Mouse (Mus musculus) forebrain, embryonic 12.5 days (tissue): Measurements from ENCODE around the gene Sh2d6. TPM values are rescaled to one million over a fixed set of nuclear protein-coding genes. Genes with fewer than 3 reads are reported as not detected.
"Not testable (repeated sequence)": the region's sequence is repeated elsewhere in the genome, so short reads cannot be mapped to it uniquely, and the experiment has no call there.

Source experiments
- ATAC-seq: fragments of 200-750 bp; cut with Nextera tagmentation; 2 replicates; pipeline ENCODE4 v1.8.0; 2017; ENCODE audit warnings: moderate TSS enrichment; ENCODE audit not compliant: low FRiP score
- H3K27ac ChIP-seq: fragments of 300-500 bp; sonication (generic); 2 replicates; pipeline ENCODE4 v1.5.1; 2016; ENCODE audit warnings: mild to moderate bottlenecking
- H3K27me3 ChIP-seq: fragments of 300-500 bp; sonication (generic); 2 replicates; pipeline ENCODE4 v1.6.1; 2016; ENCODE audit warnings: mild to moderate bottlenecking
- H3K36me3 ChIP-seq: fragments of 300-500 bp; sonication (generic); replicated peaks from 2 replicates; pipeline ENCODE4 v1.6.1; 2016; ENCODE audit warnings: mild to moderate bottlenecking
- H3K4me1 ChIP-seq: fragments of 300-500 bp; sonication (generic); 2 replicates; pipeline ENCODE4 v1.6.1; 2016
- H3K4me2 ChIP-seq: fragments of 300-500 bp; sonication (generic); 2 replicates; pipeline ENCODE4 v1.6.1; 2016; ENCODE audit warnings: mild to moderate bottlenecking, moderate library complexity
- H3K4me3 ChIP-seq: fragments of 300-500 bp; sonication (generic); replicated peaks from 2 replicates; pipeline ENCODE4 v1.5.1; 2016; ENCODE audit warnings: mild to moderate bottlenecking
- H3K9ac ChIP-seq: fragments of 300-500 bp; sonication (generic); 2 replicates; pipeline ENCODE4 v1.6.1; 2016; ENCODE audit warnings: mild to moderate bottlenecking
- H3K9me3 ChIP-seq: fragments of 300-500 bp; sonication (generic); 2 replicates; pipeline ENCODE4 v1.6.1; 2016
- whole genome bisulfite sequencing: fragments of 180-500 bp; shearing (Covaris S2); methylation state at CpG from one replicate; pipeline ENCODE4 v1.1.7; 2016; 5-methylcytosine and 5-hydroxymethylcytosine counted together
- polyA plus RNA-seq: library from polyadenylated mRNA; unstranded; fragments of >200 nt; fragmentation: Nextera tagmentation; extraction: Ambion mirVana; gene quantifications from 2 replicates; pipeline ENCODE4 v1.2.1, GENCODE M21; 2016

The Sh2d6 gene
- polyA plus RNA-seq, 1 experiment from 2014 or later, result 0.40 TPM

DNA sequence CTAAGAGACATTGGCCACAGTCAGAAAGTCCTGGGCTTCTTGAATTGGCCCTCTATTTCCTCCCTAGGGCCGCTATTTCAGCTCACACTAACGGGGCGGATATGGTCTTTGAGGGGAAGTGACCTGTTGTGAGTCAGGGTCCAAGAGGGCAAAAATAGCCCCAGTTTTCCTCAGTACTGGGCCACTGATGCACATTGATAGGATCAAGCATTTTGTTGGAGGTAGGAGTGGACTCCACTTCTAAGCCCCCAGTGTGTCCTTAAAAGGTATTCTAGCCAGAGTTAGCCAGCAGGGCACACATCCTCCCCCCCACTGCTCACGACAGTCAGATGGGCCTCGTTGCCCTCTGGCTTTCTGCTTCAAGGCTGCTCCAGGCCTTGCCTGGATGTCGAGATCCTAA, 28.5 kb upstream of the Sh2d6 start:
- Histone ChIP-seq H3K27me3 (0 out of 2 replicates have a peak, but pooled peaks cover 3% of the 10 kb centered on the region), H3K27ac (no peak overlapping the region), H3K9ac (no peak overlapping the region), H3K4me1 (peaks cover 17% of the 10 kb centered on the region), H3K4me3 (no peak overlapping the region), H3K36me3 (no peaks in the 10 kb centered on the region), H3K4me2 (no peak overlapping the region), H3K9me3 (no peaks in the 10 kb centered on the region)
- ATAC-seq, result no peak
- WGBS, result 73% methylated on average over 6 of the region's 6 CpGs

- 70% methylated on average over 9 of the region's 9 CpGs for WGBS
- no peak for ATAC-seq
- no peak overlapping the region for H3K4me2 ChIP-seq
- H3K36me3 ChIP-seq, result no peaks in the 10 kb centered on the region
- no peak overlapping the region for H3K9ac ChIP-seq
- peaks cover 10% of the 10 kb centered on the region for H3K27me3 ChIP-seq
- H3K4me1 ChIP-seq, result peaks cover 24% of the 10 kb centered on the region
- no peak overlapping the region for H3K27ac ChIP-seq
- H3K9me3 ChIP-seq, result no peaks in the 10 kb centered on the region
- no peak overlapping the region for H3K4me3 ChIP-seq
Observed at GRCm38 (mm10) chr6:72549041-72549580, 27.6 kb upstream of the Sh2d6 start.

- H3K9me3 ChIP-seq, result no peaks in the 10 kb centered on the region
- peaks cover 22% of the 10 kb centered on the region for H3K4me1 ChIP-seq
- no peak overlapping the region for H3K4me3 ChIP-seq
- no peak for ATAC-seq
- WGBS, result 95% methylated on average over 3 of the region's 3 CpGs
- no peak overlapping the region for H3K4me2 ChIP-seq
- no peak overlapping the region for H3K27ac ChIP-seq
- H3K9ac ChIP-seq, result no peak overlapping the region
- no peaks in the 10 kb centered on the region for H3K36me3 ChIP-seq
- H3K27me3 ChIP-seq, result peaks cover 13% of the 10 kb centered on the region
Observed at GRCm38 (mm10) chr6:72547862-72548261, 26.4 kb upstream of the Sh2d6 start.

DNA sequence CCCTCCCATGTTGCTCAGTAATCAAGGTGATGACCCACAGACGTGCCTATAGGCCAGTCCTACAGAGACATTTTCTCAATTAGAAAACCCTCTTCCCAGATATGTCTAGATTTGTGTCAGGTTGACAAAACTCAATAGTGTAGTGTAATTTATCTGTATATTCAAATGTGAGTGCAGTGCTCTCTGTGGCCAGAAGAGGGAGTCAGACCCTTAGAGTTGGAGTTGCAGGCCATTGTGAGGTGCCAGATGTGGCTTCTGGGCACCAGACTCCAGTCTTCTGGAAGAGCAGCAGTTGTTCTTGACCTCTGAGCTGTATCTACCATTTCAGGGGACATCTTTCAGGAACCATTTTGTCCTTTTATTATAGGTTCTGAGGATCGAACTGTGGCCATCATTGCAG, 25.6 kb upstream of the Sh2d6 start:
- Histone ChIP-seq H3K36me3 (no peaks in the 10 kb centered on the region), H3K4me1 (peaks cover 14% of the 10 kb centered on the region; the same call in 1 of the 2 replicates), H3K9me3 (no peaks in the 10 kb centered on the region), H3K27ac (no peak overlapping the region), H3K9ac (no peak overlapping the region), H3K4me3 (no peak overlapping the region), H3K4me2 (no peak overlapping the region), H3K27me3 (peaks cover 13% of the 10 kb centered on the region)
- no peak for ATAC-seq
- WGBS, result 92% methylated on average over 2 of the region's 2 CpGs

GRCm38 (mm10) chr6:72545377-72545776, 23.9 kb upstream of the Sh2d6 start:
- no peaks in the 10 kb centered on the region for H3K9me3 ChIP-seq
- H3K9ac ChIP-seq, result no peak overlapping the region
- H3K4me3 ChIP-seq, result no peak overlapping the region
- H3K27ac ChIP-seq, result no peak overlapping the region
- H3K4me2 ChIP-seq, result no peak overlapping the region
- no peaks in the 10 kb centered on the region for H3K36me3 ChIP-seq
- ATAC-seq, result no peak
- H3K27me3 ChIP-seq, result peaks cover 13% of the 10 kb centered on the region
- 52% methylated on average over 7 of the region's 7 CpGs for WGBS
- 0 out of 2 replicates have a peak, but pooled peaks cover 13% of the 10 kb centered on the region for H3K4me1 ChIP-seq

GRCm38 (mm10) chr6:72544283-72544987, 22.9 kb upstream of the Sh2d6 start, which contains the start of gene Capg:
Gene Capg (plus strand): TSS chr6:72544391.
- 0 out of 2 replicates have a peak, but pooled peaks cover 13% of the 10 kb centered on the region for H3K4me1 ChIP-seq
- no peaks in the 10 kb centered on the region for H3K9me3 ChIP-seq
- no peak within 1 kb of the TSS for H3K4me3 ChIP-seq
- no peak within 1 kb of the TSS for H3K9ac ChIP-seq
- no peak within 1 kb of the TSS for H3K27ac ChIP-seq
- no peak for ATAC-seq
- H3K27me3 ChIP-seq, result peaks cover 13% of the 10 kb centered on the region
- H3K36me3 ChIP-seq, result no peaks in the 10 kb centered on the region
- WGBS, result 14% methylated on average over 23 of the region's 23 CpGs
- H3K4me2 ChIP-seq, result peak within 1 kb of the TSS; percentile 13

DNA sequence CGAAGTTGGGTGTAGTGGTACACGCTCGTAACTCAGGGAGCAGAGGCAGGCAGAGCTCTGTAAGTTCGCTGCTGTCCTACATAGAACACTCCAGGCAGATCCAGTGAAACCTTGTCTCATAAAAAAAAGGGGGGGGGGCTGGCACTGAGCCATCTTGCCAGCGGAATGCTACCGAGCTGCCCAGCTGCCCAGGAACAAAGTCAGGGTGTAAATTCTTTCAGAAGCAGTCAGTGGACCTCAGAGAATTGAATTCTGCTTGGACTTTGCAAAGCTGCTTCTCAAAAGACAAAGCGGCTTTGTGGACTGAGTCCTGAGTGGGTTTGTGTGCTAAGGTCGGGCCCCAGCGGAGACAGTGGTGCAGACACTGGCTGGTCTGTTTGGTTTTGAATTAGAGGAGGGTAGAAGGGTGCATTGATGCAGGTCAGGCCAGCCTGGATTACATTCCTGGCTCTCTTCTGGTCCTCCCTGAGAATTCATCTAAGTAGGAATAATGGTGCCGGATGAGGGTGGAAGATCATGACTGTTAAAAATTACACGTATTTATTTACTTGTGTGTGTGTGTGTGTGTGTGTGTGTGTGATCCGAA, 21.9 kb upstream of the Sh2d6 start:
- no peak overlapping the region for H3K4me2 ChIP-seq
- H3K27ac ChIP-seq, result no peak overlapping the region
- 73% methylated on average over 12 of the region's 12 CpGs for WGBS

GRCm38 (mm10) chr6:72538562-72539031, 17.1 kb upstream of the Sh2d6 start:
- H3K27ac ChIP-seq, result no peak overlapping the region
- 2% methylated on average over 16 of the region's 16 CpGs for WGBS
- H3K36me3 ChIP-seq, result no peaks in the 10 kb centered on the region
- H3K4me1 ChIP-seq, result peaks cover 16% of the 10 kb centered on the region
- peak overlapping the region; percentile 59 for H3K4me2 ChIP-seq
- H3K27me3 ChIP-seq, result no peaks in the 10 kb centered on the region
- peak overlapping the region; percentile 42 for H3K4me3 ChIP-seq
- no peaks in the 10 kb centered on the region for H3K9me3 ChIP-seq
- H3K9ac ChIP-seq, result peak overlapping the region; percentile 51
- peak; percentile 91 for ATAC-seq

More for the DNA sequence above, 21.9 kb upstream of the Sh2d6 start:
- Histone ChIP-seq H3K4me3 (no peak overlapping the region), H3K4me1 (peaks cover 13% of the 10 kb centered on the region), H3K27me3 (peaks cover 13% of the 10 kb centered on the region), H3K36me3 (no peaks in the 10 kb centered on the region), H3K9ac (no peak overlapping the region), H3K9me3 (no peaks in the 10 kb centered on the region)
- no peak for ATAC-seq

- Histone ChIP-seq H3K36me3 (no peaks in the 10 kb centered on the region), H3K4me3 (peak overlapping the region; percentile 42), H3K27me3 (no peaks in the 10 kb centered on the region), H3K9me3 (no peaks in the 10 kb centered on the region), H3K4me1 (peaks cover 13% of the 10 kb centered on the region), H3K4me2 (peak overlapping the region; percentile 59), H3K27ac (no peak overlapping the region), H3K9ac (peak overlapping the region; percentile 51)
- WGBS, result 54% methylated on average over 10 of the region's 10 CpGs
- no peak for ATAC-seq
Observed at GRCm38 (mm10) chr6:72537998-72538500, 16.5 kb upstream of the Sh2d6 start.

- Histone ChIP-seq H3K9ac (no peak overlapping the region), H3K9me3 (no peaks in the 10 kb centered on the region), H3K4me3 (0 out of 2 replicates have a peak overlapping the region, but pooled peaks have one; percentile 6), H3K36me3 (no peaks in the 10 kb centered on the region), H3K27me3 (no peaks in the 10 kb centered on the region), H3K4me2 (peak overlapping the region; percentile 37), H3K4me1 (peaks cover 22% of the 10 kb centered on the region), H3K27ac (no peak overlapping the region)
- no peak for ATAC-seq
- 5% methylated on average over 9 of the region's 9 CpGs for WGBS
Observed at GRCm38 (mm10) chr6:72535165-72535564, 13.7 kb upstream of the Sh2d6 start.

DNA sequence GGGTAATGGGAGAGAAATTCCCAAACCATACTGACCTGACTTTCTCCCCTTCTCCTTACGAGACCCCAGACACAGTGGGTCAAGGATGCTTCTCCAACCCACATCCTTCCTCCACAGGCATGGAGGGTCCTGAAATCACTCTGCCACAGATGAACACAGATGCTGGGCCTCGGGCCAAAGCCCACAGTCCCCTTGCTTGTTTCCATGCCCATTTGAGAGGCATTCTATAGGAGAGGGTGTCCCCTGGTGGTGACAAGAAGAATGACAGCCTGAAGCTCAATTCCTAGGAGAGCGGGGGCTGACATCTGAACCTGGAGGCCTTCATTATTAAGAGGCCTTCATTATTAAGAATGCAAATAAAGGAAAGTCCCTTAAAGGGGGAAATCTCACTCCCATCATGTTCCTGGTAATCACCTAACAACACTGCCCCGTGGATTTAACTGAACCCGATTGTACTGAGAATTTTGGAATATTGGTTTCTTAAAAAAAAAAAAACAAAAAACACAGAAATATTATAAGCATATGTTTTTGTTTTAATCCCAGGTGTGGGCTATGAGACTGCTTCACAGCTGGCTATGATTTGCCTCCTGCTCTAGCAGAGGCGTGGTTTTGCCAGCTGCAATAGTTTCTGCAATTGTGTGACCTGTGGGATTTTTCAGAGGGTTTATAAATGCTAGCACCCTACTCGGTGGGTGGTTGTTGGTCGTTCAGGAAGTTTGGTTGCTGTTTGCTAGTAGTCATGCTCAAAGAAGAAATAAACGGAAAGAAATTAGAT, 12.7 kb upstream of the Sh2d6 start:
- peak; percentile 72 for ATAC-seq
- WGBS, result 46% methylated on average over 9 of the region's 9 CpGs
- Histone ChIP-seq H3K27ac (no peak overlapping the region), H3K9ac (no peak overlapping the region), H3K36me3 (no peaks in the 10 kb centered on the region), H3K27me3 (no peaks in the 10 kb centered on the region), H3K4me1 (peaks cover 22% of the 10 kb centered on the region), H3K9me3 (no peaks in the 10 kb centered on the region), H3K4me2 (no peak overlapping the region), H3K4me3 (no peak overlapping the region)

- H3K9me3 ChIP-seq, H3K27me3 ChIP-seq, H3K9ac ChIP-seq, H3K4me3 ChIP-seq, H3K4me2 ChIP-seq, H3K36me3 ChIP-seq, H3K27ac ChIP-seq: not testable (repeated sequence)
- H3K4me1 ChIP-seq, result peaks cover 22% of the 10 kb centered on the region
- WGBS, result 48% methylated on average over 1 of the region's 1 CpGs
- peak; percentile 18; the same call in 1 of the 2 replicates for ATAC-seq
Observed at GRCm38 (mm10) chr6:72533555-72533954, 12.0 kb upstream of the Sh2d6 start.
